Mouse (Mus musculus): ENCODE data around the gene H2-DMb2. TPM values are rescaled to one million over a fixed set of nuclear protein-coding genes. Genes with fewer than 3 reads are reported as not detected.

Gene H2-DMb2
- polyA plus RNA-seq, 2 experiments, result 0.13 to 0.58 TPM

DNA sequence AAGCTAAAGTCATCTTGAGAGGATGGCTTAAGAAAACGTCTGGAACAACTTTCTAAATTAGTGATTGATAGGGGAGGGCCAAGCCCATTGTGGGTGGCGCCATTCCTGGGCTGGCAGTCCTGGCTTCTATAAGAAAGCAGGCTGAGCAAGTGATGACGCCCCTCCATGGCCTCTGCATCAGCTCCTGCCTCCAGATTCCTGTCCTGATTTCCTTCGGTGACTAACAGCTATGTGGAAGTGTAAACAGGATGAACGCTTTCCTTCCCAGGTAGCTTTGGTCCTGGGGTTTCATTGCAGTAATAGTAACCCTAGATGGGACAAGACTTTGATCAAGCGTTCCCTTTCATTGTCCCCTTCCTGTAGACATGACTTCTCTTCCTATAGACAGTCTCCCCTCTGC, 35.9 kb downstream of the H2-DMb2 start:
- Histone ChIP-seq H3K9ac (replicated peaks) (no peak overlapping the region), H3K36me3 (replicated peaks; ENCODE audit: control insufficient read depth, insufficient read depth, low read depth) (no peaks in the 10 kb centered on the region), H3K27me3 (ENCODE audit: control insufficient read depth, insufficient read depth, low read length) (no peaks in the 10 kb centered on the region), H3K4me1 (replicated peaks; ENCODE audit: control insufficient read depth in 2 of 2, insufficient read depth in 2 of 2, low read length in 1 of 2) (peaks cover 0 to 4% of the 10 kb centered on the region in 2 experiments; a peak in 1 of 4 replicates), H3K4me3 (ENCODE audit: insufficient read depth in 1 of 2, low read depth in 2 of 2, low read length in 2 of 2) (no peak overlapping the region), H3K9me3 (ENCODE audit: control insufficient read depth, low read length) (no peaks in the 10 kb centered on the region; the same call in 1 of the 2 replicates), H3K4me2 (ENCODE audit: low read depth) (no peak overlapping the region), H3K27ac (no peak overlapping the region)
- TF ChIP-seq EP300 (IDR thresholded peaks at IDR 0.05; ENCODE audit: low read depth), result no peak
- TF ChIP-seq CTCF (IDR thresholded peaks at IDR 0.05; ENCODE audit: low read depth), result no peak
- DNase-seq (ENCODE audit: low read depth in 3 of 3, low spot score in 3 of 3) (no peak), ATAC-seq (ENCODE audit: insufficient read depth) (no peak)
- WGBS (ENCODE audit: insufficient replicate concordance), result 43% methylated on average over 6 of the region's 6 CpGs

- no peak for TF ChIP-seq CTCF (IDR thresholded peaks at IDR 0.05; ENCODE audit: low read depth)
- TF ChIP-seq EP300 (IDR thresholded peaks at IDR 0.05; ENCODE audit: low read depth), result no peak
- H3K4me2 ChIP-seq (ENCODE audit: low read depth), result no peak overlapping the region
- no peak overlapping the region for H3K9ac ChIP-seq (replicated peaks)
- no peak overlapping the region for H3K4me3 ChIP-seq (ENCODE audit: insufficient read depth in 1 of 2, low read depth in 2 of 2, low read length in 2 of 2)
- no peaks in the 10 kb centered on the region for H3K27me3 ChIP-seq (ENCODE audit: control insufficient read depth, insufficient read depth, low read length)
- peaks cover 0 to 4% of the 10 kb centered on the region in 2 experiments; a peak in 1 of 4 replicates for H3K4me1 ChIP-seq (replicated peaks; ENCODE audit: control insufficient read depth in 2 of 2, insufficient read depth in 2 of 2, low read length in 1 of 2)
- H3K27ac ChIP-seq, result no peak overlapping the region
- no peaks in the 10 kb centered on the region for H3K36me3 ChIP-seq (replicated peaks; ENCODE audit: control insufficient read depth, insufficient read depth, low read depth)
- ATAC-seq (ENCODE audit: insufficient read depth), result no peak
- no peaks in the 10 kb centered on the region; the same call in 1 of the 2 replicates for H3K9me3 ChIP-seq (ENCODE audit: control insufficient read depth, low read length)
- no peak for DNase-seq (ENCODE audit: low read depth in 3 of 3, low spot score in 3 of 3)
- WGBS (ENCODE audit: insufficient replicate concordance), result 43% methylated on average over 13 of the region's 13 CpGs
These were observed 37.1 kb downstream of the H2-DMb2 start for GRCm38 (mm10) chr17:34179913-34180859.

DNA sequence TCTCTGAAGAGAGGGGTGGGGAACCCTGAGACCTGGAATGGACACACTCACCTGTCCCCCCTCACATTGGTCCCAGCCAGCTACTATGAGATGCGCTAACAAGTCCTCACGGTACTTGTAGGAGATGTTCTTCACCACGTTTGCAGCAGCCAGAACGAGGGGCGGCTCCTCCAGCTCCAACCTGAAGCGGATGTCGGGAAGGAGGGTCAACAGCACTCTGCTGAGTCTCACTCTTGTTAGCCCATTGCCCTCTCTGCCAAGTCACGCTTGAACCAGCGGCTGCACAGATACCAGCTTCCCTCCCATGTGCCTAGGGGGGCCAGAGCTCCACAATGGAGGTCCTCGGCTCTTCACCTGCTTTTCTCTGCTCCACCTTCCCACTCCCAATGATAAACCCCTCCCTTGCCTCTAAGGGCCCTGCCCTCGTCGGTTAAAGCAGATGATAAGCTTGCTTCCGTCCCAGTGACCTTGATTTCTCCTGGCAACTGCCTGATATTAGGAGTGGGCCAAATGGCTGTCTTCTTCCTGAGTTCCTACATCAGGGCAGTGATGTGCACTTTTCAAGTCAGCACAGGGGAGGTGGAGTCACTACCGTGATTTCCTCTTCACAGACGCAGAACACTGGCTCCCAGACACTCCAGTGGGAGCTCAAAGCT, 40.6 kb downstream of the H2-DMb2 start:
- no peak for ATAC-seq (ENCODE audit: insufficient read depth)
- H3K4me2 ChIP-seq (ENCODE audit: low read depth), result no peak overlapping the region
- no peak for TF ChIP-seq EP300 (IDR thresholded peaks at IDR 0.05; ENCODE audit: low read depth)
- no peak for TF ChIP-seq CTCF (IDR thresholded peaks at IDR 0.05; ENCODE audit: low read depth)
- H3K27ac ChIP-seq, result no peak overlapping the region
- no peaks in the 10 kb centered on the region for H3K9me3 ChIP-seq (ENCODE audit: control insufficient read depth, low read length)
- H3K4me1 ChIP-seq (replicated peaks; ENCODE audit: control insufficient read depth in 2 of 2, insufficient read depth in 2 of 2, low read length in 1 of 2), result peaks cover 0 to 4% of the 10 kb centered on the region in 2 experiments; a peak in 1 of 4 replicates
- H3K9ac ChIP-seq (replicated peaks), result no peak overlapping the region
- H3K4me3 ChIP-seq (ENCODE audit: insufficient read depth in 1 of 2, low read depth in 2 of 2, low read length in 2 of 2), result no peak overlapping the region
- DNase-seq (ENCODE audit: low read depth in 3 of 3, low spot score in 3 of 3), result no peak
- WGBS (ENCODE audit: insufficient replicate concordance), result 56% methylated on average over 15 of the region's 15 CpGs
- H3K27me3 ChIP-seq (ENCODE audit: control insufficient read depth, insufficient read depth, low read length), result peaks cover 5% of the 10 kb centered on the region; the same call in 1 of the 2 replicates
- no peaks in the 10 kb centered on the region for H3K36me3 ChIP-seq (replicated peaks; ENCODE audit: control insufficient read depth, insufficient read depth, low read depth)

GRCm38 (mm10) chr17:34185526-34185925, 42.4 kb downstream of the H2-DMb2 start:
- H3K36me3 ChIP-seq (replicated peaks; ENCODE audit: control insufficient read depth, insufficient read depth, low read depth), result no peaks in the 10 kb centered on the region
- no peak overlapping the region for H3K4me3 ChIP-seq (ENCODE audit: insufficient read depth in 1 of 2, low read depth in 2 of 2, low read length in 2 of 2)
- H3K9ac ChIP-seq (replicated peaks), result no peak overlapping the region
- DNase-seq (ENCODE audit: low read depth in 3 of 3, low spot score in 3 of 3) (no peak), ATAC-seq (ENCODE audit: insufficient read depth) (no peak)
- H3K4me2 ChIP-seq (ENCODE audit: low read depth), result no peak overlapping the region
- 77% methylated on average over 9 of the region's 9 CpGs for WGBS (ENCODE audit: insufficient replicate concordance)
- H3K9me3 ChIP-seq (ENCODE audit: control insufficient read depth, low read length), result no peaks in the 10 kb centered on the region
- H3K27ac ChIP-seq, result no peak overlapping the region
- H3K4me1 ChIP-seq (replicated peaks; ENCODE audit: control insufficient read depth in 2 of 2, insufficient read depth in 2 of 2, low read length in 1 of 2), result no peaks in the 10 kb centered on the region
- H3K27me3 ChIP-seq (ENCODE audit: control insufficient read depth, insufficient read depth, low read length), result peaks cover 5% of the 10 kb centered on the region; the same call in 1 of the 2 replicates
- TF ChIP-seq CTCF (IDR thresholded peaks at IDR 0.05; ENCODE audit: low read depth), result no peak
- no peak for TF ChIP-seq EP300 (IDR thresholded peaks at IDR 0.05; ENCODE audit: low read depth)

DNA sequence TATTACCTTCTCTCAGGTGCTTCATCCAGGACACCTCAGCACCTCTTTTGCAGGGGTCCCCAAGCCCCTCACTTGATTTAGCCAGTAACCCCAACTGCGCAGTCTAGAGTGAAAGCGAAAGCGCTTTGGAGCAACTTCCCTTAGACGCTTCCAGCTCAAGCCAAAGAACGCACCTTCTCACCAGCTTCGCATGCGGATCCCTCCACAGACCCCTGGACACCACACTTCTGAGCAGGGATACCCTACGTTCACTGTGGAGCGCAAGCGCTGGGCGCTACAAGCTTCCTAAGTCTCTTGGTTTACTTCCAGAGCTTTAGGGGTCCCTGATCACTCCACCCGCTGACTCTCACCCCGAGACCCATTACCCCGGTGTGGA, 43.8 kb downstream of the H2-DMb2 start:
- WGBS (ENCODE audit: insufficient replicate concordance), result 3% methylated on average over 14 of the region's 14 CpGs
- H3K36me3 ChIP-seq (replicated peaks; ENCODE audit: control insufficient read depth, insufficient read depth, low read depth), result no peaks in the 10 kb centered on the region
- H3K27me3 ChIP-seq (ENCODE audit: control insufficient read depth, insufficient read depth, low read length), result peaks cover 5% of the 10 kb centered on the region; the same call in 1 of the 2 replicates
- peak overlapping the region; percentile 57 to 62 for H3K4me3 ChIP-seq (ENCODE audit: insufficient read depth in 1 of 2, low read depth in 2 of 2, low read length in 2 of 2)
- no peak for DNase-seq (ENCODE audit: low read depth in 3 of 3, low spot score in 3 of 3)
- H3K4me2 ChIP-seq (ENCODE audit: low read depth), result peak overlapping the region; percentile 81
- H3K27ac ChIP-seq, result no peak overlapping the region
- peak overlapping the region; percentile 23 for H3K9ac ChIP-seq (replicated peaks)
- no peaks in the 10 kb centered on the region for H3K4me1 ChIP-seq (replicated peaks; ENCODE audit: control insufficient read depth in 2 of 2, insufficient read depth in 2 of 2, low read length in 1 of 2)
- no peak for TF ChIP-seq CTCF (IDR thresholded peaks at IDR 0.05; ENCODE audit: low read depth)
- TF ChIP-seq EP300 (IDR thresholded peaks at IDR 0.05; ENCODE audit: low read depth), result no peak
- H3K9me3 ChIP-seq (ENCODE audit: control insufficient read depth, low read length), result no peaks in the 10 kb centered on the region
- peak; percentile 23; the same call in 1 of the 2 replicates for ATAC-seq (ENCODE audit: insufficient read depth)
